Mouse (Mus musculus) E14TG2a.4 (cell line): Measurements from ENCODE around the gene Ogfod3.

Experiments used
- CTCF ChIP-seq: conservative IDR thresholded peaks from 2 replicates; pipeline ENCODE4 v1.5.1; 2014; ENCODE audit warnings: low read length
- NANOG ChIP-seq: IDR thresholded peaks from 2 replicates; pipeline ENCODE4 v1.6.1; 2014; ENCODE audit warnings: borderline replicate concordance, low read length, mixed read lengths

- TF ChIP-seq CTCF, result no peak
- TF ChIP-seq NANOG, result no peak
Measured at GRCm38 (mm10) chr11:121192742-121193141, 11.8 kb downstream of the Ogfod3 start.
